Mouse (Mus musculus) lung, adult 2 months (tissue): Measurements from ENCODE around the gene Slc44a1.

Source experiments
- CTCF ChIP-seq: fragments of 200-500 bp; IDR thresholded peaks from 2 replicates; pipeline ENCODE4 v1.5.1; 2011; ENCODE audit warnings: mild to moderate bottlenecking, low read length, control low read depth; ENCODE audit not compliant: insufficient read depth
- POLR2A ChIP-seq: fragments of 200-500 bp; IDR thresholded peaks from 2 replicates; pipeline ENCODE4 v1.6.1; 2011; ENCODE audit warnings: low read depth, mild to moderate bottlenecking, control low read depth, low read length, borderline replicate concordance; ENCODE audit errors: extremely low read depth

GRCm38 (mm10) chr4:53491269-53491668 lies 51.1 kb downstream of the Slc44a1 start:
- TF ChIP-seq POLR2A (no peak), CTCF (no peak)
